Mouse (Mus musculus) liver (tissue): ENCODE measurements at regions not wholly inside any gene's neighbourhood (a gene's known extent, or its start where the extent isn't known, plus 50 kb on each side); places are given as distances from the start of the nearest gene placed in this dataset.

Experiments used
- DNase-seq: peaks from one replicate; pipeline ENCODE4 v3.0.0-alpha.2; 2020; ENCODE audit warnings: mixed read lengths

- DNase-seq: no peak
These were observed 435.7 kb downstream of the Klf5 start for GRCm38 (mm10) chr14:99734200-99734567.

- no peak for DNase-seq
These were observed 445.3 kb downstream of the Klf5 start for GRCm38 (mm10) chr14:99743625-99744297.

DNA sequence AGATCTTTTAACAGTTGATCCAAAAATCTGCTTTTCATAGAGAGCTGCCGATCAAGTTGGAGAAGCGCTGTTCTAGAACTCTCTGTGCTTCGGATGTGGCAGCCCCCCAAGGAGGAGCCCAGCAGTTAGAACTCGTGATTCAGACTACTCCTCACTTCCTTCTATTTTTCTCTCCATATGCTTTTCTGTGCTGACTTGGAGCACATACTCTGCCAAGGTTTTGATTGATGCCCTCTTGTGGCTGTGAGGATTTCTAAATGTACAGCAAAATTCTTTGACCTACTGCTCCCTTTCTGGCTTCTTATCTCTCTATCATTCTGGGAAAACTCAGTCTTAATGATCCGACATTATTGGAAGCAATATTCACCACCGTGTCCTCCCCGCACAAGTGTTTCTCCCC is 446.7 kb downstream of the Klf5 start:
- DNase-seq: no peak

DNA sequence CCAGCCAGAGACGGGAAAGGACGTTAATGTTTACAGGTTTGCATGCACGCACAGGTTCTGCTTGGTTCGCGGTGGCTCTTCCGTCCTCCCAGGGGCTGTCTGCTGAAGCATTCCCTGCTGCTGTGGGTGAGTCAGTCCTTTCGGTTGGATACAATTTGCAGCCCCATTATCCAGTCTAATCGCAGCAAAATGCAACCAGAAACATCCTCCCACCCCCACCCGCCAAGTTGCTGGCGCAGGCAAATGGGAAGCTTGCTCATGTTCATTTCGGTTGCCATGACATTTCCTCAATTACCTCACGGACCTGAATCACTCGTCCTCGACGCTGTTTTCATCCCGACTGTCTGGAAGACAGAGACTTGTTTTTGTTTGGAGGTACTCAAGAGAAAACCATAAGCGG is 449.7 kb downstream of the Klf5 start:
- no peak for DNase-seq

DNA sequence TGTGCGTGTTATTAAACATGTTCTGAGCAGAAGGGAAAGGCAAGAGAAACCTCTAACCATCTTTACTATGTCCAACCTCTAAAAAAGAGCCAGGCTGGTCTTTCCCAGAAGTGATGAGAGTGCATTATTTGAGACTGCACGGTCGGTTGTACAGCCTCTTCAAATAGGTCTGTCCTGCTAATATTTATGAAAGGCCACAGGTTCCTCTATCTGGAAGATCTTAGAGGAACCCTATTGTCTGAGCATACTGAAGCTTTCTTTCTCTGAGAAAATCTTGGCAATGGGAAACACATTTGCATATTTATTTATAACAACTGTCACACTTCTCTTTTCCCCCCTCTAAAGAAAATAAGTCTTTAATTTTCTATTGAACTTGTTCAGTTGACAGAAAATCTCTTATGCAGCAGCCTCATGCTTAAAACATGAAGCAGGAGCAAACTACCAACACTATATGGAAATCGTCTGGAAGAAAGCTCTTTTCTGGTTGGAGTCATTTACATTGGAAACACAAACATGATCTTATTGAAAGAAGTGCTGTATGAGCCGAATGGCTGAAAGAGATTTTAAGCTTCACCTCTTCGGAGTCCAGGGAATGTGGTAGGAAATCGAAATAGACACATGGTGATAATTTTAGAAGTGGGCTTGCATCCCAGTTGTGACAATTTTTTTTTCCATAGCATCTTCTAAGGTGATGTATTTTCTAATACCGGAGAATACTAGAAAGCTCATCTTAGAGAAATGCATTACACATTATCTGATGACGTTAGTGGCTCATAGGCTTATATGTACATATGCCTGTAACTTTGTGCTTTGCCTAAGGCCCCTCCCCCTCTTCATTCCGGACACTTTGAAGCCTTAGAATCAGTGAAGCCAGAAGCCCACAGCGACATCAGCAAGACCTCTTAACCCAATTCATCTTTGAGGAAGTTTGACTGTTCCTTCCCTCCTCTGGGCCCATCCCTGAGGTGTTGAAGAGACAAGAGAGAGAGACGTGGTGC is 451.1 kb downstream of the Klf5 start:
- no peak for DNase-seq

DNA sequence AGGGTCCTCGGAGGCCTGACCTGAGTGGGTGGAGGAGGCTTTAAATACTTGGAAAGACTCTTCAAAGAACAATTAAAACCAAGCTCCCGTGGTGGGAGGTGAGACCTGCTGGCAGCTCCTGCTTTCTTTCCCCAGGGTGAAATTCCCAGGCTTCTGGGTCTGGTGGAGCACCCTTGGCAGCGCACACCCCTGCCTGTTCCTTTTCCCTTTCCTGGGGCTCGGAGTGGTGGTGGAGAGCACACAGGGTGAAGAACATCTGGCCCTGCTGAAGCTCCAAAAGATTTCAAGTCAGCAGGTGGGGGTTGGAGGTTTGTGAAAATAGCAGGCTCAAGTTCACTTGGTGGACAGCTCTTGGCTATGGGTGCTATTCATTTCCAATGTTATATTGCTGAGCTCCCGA is 459.6 kb downstream of the Klf5 start:
- no peak for DNase-seq

- DNase-seq: no peak
These were observed 464.8 kb downstream of the Klf5 start for GRCm38 (mm10) chr14:99763336-99763735.

- no peak for DNase-seq
These were observed 472.5 kb downstream of the Klf5 start for GRCm38 (mm10) chr14:99771009-99771408.

DNA sequence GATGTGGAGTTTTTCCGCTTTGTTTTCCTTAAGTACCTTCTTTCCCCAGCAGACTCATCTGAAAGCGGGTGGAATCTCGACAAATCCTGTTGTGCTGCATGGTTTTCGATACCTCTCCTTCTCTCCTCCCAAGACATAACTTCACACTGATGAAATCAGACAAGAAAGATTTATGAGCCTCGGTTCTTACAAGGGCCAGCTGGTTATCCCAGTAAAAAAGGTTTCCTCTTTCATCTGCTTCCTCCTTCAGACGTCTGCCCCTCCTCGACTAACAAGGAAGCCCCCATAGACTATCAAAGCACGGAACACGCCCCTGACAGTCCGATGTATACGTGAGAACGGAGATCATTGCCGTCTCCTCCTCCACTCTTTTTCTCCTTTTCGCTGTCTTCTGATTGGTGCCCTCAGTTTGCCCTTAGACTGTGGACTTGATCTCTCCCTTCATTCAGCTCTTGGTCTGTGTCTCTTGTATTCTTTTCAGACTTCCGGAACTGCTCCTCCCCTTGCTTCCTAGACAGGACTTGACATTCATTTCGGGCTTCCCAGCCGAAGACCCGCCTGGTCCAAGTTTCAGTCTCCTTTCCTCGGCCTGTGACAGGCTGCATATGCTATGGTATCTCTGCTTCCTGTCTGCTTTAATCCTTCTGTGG is 474.4 kb downstream of the Klf5 start:
- no peak for DNase-seq

DNA sequence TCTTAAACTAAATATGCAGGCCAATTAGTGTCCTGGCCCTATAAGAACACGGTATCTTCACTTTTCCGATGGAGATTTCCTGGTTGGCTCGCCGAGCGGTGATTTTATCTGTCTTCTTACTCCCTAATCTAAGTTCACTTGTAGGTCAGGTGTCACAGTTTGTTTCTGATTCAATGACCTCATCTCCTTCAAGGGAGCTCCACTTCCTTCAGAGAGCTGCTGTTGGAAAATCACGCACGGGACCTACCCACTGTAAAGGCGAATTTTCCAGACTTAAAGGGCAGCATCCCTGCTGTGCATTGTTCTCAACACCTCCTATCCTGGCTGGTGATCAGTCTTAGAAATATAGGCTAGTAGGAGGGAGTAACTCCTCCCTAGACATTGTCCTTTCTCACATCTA is 480.0 kb downstream of the Klf5 start:
- no peak for DNase-seq

DNA sequence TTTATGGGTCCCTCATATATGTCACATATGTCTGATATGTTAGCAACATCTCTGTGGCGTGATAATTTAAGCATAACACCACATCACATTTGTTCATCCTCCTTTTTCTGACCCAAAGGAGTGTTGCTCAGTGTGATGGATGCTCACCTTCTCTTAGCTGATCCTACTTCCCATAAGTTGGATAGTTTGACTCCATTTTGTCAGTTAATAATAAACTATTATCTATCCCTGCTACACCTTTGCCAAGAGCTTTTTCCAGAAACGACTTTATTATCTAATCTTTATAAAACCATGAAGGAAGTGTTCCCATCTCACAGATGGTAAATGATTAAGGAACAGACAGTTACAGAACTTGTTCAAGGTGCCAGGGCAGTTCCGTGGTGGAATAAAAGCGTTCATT is 480.5 kb downstream of the Klf5 start:
- DNase-seq: no peak

GRCm38 (mm10) chr14:99783646-99784045 is 485.2 kb downstream of the Klf5 start:
- DNase-seq: no peak

- DNase-seq: no peak
These were observed 486.6 kb downstream of the Klf5 start for GRCm38 (mm10) chr14:99785106-99785505.

DNA sequence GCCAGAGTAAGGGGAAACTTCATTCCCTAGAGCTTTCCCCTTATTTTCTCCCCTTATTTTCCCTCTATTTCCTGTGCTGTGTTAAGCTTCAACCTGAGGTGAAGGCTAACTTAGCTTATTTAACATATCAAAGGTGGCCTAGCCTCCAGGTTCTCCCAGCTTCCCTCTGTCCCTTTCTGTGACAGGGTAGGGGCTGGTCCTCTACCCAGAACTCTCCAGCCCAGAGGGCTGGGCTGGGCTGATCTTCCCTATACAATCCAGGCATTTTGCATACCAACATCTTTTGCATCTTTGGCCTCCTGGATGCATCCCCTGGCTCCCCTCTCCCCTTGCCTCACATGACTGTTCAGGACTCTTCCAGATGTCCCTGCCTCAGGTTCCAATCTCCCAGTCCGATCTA is 487.9 kb downstream of the Klf5 start:
- no peak for DNase-seq

- DNase-seq: no peak
These were observed 489.7 kb downstream of the Klf5 start for GRCm38 (mm10) chr14:99788185-99788584.

DNA sequence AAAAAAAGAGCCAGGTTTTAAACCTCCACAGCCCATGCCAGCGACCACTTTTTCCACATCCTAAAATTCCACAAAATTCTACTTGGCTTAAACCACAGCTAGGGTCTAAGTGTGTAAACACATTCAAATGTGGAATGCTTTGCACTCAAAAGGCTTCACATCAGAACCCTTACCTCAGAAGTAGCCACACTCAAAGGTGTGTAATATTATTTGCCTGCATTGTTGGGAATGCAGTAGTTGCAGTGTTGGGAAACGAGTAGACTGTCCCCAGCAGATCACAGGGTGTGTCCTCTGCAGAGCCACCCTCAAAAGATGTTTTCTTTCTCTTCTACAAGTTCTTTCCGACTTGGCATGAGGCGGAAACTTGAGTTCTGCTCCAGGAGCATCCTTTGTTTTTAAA is 488.2 kb downstream of the Klf12 start:
- no peak for DNase-seq

DNA sequence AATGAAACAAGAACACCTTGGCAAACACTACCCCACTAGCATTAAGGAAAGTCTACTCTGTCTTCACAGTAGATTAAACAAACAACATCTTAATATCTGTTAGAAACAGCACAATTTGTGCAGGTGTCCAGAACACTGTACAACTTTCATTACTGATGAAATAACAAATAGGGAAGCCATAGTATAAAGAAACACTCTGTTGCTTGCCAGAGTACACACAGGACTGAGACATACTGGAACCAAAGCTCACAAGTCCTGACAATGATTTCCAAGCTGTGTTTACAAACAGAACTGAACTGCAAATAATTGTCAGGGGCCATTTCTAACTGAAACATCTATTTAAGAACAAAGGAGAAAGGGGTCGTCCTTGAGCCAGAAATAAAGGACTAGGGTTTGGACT is 478.4 kb downstream of the Klf12 start:
- DNase-seq: no peak

- no peak for DNase-seq
These were observed 477.9 kb downstream of the Klf12 start for GRCm38 (mm10) chr14:99806599-99806998.

GRCm38 (mm10) chr14:99812741-99813485 is 471.6 kb downstream of the Klf12 start:
- no peak for DNase-seq
